Mouse (Mus musculus): ENCODE measurements around the gene Slc12a9. TPM values are rescaled to one million over a fixed set of nuclear protein-coding genes. Genes with fewer than 3 reads are reported as not detected.

The Slc12a9 gene
- 1 to 10 TPM; 3.1 to 3.3 TPM for total RNA-seq (2021)
- long read RNA-seq, experiment 1, partial matches to known transcripts = 2 of 3 reads
- long read RNA-seq, experiment 1, other reads (novel, unspliced or antisense) = 0 of 3 reads
- long read RNA-seq, experiment 2, partial matches to known transcripts = 2 of 6 reads
- long read RNA-seq, experiment 2, other reads (novel, unspliced or antisense) = 1 of 6 reads

DNA sequence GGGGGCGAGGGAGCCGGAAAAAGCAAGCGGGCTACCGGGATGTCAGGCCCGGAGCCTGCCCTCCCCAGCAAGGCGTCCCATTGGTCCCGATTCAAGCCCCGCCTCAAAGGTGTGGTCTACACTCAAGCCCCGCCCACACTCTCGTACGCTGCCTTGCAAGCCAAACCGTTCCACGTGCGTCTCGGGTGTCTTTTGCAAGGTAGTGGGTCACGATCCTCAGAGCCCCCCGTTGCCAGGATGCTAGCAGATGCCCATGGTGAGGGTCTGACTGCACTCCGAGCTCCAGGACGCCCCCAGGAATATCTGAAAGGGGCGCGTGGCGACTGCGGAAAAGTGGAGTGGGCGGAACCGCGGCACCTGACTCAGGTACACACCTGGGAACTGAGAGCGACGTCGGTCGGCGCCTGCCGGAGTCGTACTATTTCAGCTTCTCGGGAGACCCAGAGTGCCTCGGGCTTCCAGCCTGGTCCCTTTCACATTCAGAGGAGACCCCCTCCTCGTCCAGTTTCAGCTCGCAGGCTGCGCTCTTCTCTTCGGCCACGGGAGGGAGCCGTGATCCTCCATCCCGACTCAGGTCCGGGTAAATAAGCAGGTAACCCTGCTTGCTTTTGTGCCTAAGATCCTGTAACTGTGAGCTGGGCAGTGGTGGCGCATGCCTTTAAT lies at the start of gene Slc12a9:
Gene Slc12a9 (minus strand): TSS at position 86 of the 663 bp plus-strand sequence.
- peak; percentile 94 for DNase-seq
- intact Hi-C loops (cut with DNase I; ENCODE audit: low total_unique reads) = no loop called here

DNA sequence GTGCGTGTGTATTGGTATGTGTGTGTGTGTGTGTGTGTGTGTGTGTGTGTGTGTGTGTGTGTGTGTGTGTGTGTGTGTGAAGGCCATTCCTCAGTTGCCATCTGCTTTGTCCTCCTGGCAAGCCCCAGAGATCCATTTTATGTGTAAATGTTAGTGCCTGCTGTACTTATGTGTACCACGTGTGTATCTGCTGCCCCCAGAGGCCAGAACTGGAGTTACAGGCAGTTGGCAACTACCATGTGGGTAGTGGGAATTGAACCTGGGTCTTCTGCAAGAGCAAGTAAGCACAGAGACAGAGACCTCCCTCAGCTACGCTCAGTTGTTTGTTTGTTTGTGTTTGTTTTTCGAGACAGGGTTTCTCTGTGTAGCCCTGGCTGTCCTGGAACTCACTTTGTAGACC lies 47.8 kb upstream of the Slc12a9 start:
- intact Hi-C loops (cut with DNase I; ENCODE audit: low total_unique reads) = no loop called here
- DNase-seq = peak; percentile 61

- intact Hi-C loops (cut with DNase I; ENCODE audit: low total_unique reads) = no loop called here
- no peak for DNase-seq
These were observed 44.2 kb upstream of the Slc12a9 start for GRCm38 (mm10) chr5:137377603-137378002.

- DNase-seq = no peak
- intact Hi-C loops (cut with DNase I; ENCODE audit: low total_unique reads) = no loop called here
These were observed 43.8 kb upstream of the Slc12a9 start for GRCm38 (mm10) chr5:137377176-137377575.

DNA sequence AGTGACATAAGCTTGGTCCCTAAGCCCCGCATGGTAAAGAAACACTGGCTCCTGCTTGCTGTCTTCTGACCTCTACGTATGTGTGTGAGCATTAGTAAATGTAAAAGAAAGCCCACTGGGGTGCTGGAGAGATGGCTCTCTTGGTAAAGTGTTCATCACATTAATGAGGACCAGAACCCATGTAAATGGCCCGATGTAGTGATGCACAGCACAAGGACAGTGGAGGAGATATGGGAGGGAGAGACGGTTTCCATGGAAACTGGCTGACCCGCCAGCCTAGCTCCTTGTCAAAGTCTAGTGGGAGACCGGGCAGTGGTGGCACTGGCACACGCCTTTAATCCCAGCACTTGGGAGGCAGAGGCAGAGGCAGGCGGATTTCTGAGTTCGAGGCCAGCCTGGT lies 43.3 kb upstream of the Slc12a9 start:
- intact Hi-C loops (cut with DNase I; ENCODE audit: low total_unique reads) = no loop called here
- DNase-seq = no peak

DNA sequence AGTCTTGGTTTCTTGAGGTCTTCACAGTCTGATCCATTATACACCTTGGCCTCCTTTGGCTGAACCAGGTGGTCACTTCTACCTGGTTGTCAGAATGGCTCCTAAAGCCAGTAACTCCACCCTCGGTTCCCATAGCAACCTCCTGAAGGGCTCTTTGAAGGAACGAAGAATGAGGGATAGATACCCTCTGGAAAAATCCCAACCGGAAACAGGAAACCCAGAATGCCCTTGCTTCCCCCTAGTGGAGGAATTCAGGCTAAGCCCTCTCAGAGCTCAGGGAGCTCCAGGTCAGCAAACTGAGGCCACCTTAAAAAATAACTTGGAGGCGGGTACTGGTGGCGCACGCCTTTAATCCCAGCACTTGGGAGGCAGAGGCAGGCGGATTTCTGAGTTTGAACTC lies 42.8 kb upstream of the Slc12a9 start:
- intact Hi-C loops (cut with DNase I; ENCODE audit: low total_unique reads) = no loop called here
- no peak for DNase-seq

DNA sequence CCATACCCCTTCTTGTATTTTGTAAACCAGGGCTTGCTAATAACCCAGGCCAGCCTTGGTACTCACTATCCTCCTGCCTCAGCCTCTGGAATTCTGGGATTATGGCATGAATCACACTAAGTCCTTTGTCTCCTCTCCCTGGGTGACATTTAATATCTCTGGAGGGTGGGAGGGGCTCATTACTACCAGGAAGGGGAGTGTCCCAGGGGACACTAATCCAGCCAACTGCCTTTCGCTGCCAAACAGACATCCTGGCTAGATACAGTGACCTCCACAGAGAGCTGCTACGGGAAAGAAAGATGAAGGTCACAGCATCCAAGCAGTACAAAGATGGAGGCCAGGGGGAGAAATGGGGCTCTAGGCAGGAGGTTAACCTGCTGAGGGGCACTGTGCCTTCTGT lies 42.2 kb upstream of the Slc12a9 start:
- DNase-seq = no peak
- intact Hi-C loops (cut with DNase I; ENCODE audit: low total_unique reads) = no loop called here

GRCm38 (mm10) chr5:137374521-137375080 lies 41.2 kb upstream of the Slc12a9 start:
- intact Hi-C loops (cut with DNase I; ENCODE audit: low total_unique reads) = no loop called here
- no peak for DNase-seq

- no peak for DNase-seq
- intact Hi-C loops (cut with DNase I; ENCODE audit: low total_unique reads) = no loop called here
These were observed 40.1 kb upstream of the Slc12a9 start for GRCm38 (mm10) chr5:137373371-137373950.

DNA sequence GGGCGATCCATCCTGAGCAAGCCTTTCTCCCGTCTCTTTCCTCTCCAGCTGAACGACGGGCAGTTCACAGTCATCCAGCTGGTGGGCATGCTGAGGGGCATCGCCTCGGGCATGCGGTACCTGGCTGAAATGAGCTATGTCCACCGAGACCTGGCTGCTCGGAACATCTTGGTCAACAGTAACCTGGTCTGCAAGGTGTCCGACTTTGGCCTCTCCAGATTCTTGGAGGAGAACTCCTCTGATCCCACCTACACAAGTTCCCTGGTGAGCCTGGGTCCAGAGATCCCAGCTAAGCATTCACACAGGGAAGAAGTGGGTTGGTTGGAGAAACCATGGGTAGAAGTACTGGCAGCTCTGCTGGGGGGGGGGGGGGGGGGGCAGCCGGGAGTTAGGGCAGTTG lies 36.3 kb upstream of the Slc12a9 start:
- no peak for DNase-seq
- intact Hi-C loops (cut with DNase I; ENCODE audit: low total_unique reads) = no loop called here

DNA sequence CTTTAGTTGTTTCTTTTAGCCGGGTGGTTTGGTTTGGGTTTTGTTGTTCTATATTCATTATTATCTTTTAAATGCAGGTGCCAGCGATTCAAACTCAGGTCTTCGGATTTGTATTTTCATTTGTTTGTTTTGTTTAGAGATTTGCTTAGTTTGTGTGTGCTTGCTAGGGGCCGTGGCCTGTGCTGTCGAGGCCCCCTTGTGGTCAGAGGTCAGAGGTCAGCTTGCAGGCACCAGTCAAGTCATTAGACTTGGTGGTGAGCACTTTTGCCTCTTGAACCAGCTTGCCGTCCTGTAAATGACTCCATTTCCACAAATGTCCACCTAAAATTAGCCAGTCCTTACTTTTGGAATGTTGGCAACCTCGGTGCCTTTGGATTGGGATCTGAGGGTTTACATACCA lies 25.0 kb upstream of the Slc12a9 start:
- intact Hi-C loops (cut with DNase I; ENCODE audit: low total_unique reads) = no loop called here
- no peak for DNase-seq

- no peak for DNase-seq
- intact Hi-C loops (cut with DNase I; ENCODE audit: low total_unique reads) = no loop called here
These were observed 20.7 kb upstream of the Slc12a9 start for GRCm38 (mm10) chr5:137354091-137354490.

- DNase-seq = peak; percentile 33
- intact Hi-C loops (cut with DNase I; ENCODE audit: low total_unique reads) = no loop called here
These were observed 18.9 kb upstream of the Slc12a9 start for GRCm38 (mm10) chr5:137352011-137352975.

DNA sequence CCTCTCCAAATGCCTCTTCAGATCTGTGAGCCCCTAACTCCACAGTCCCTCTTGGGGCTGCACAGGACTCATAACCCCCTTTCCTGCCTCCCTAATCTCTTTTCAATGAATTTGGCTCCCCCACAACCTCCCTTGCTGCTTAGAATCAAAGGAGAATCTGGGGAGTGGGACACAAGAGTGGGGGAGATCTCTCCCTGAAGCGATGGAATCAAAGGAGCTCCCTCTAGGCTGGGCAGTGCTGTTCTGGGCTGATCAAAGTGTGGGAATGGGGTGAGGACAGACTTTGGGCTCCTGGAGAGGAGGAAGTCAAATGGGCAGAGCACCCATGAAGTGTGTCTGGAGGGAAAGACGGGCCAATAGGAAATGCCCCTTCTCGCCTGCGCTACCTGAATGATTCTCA lies 18.0 kb upstream of the Slc12a9 start:
- no peak for DNase-seq

DNA sequence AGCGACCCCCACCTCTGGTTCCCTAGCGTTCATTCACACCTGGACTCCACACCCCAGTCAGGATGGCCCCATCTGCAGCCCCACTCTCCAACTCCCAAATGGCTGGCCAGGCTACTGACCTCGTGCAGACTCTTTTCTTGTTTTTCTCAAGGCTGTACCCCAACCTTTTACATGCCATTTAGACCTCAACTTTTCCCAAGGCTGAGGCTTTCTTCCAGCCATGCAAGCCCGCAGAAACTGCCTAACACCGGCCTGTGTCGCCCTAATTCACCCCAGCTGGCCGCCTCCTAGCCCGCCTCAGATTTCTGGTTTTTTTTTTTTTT lies 17.6 kb upstream of the Slc12a9 start:
- no peak for DNase-seq

More for the DNA sequence above, 18.0 kb upstream of the Slc12a9 start:
- intact Hi-C loops (cut with DNase I; ENCODE audit: low total_unique reads) = no loop called here

GRCm38 (mm10) chr5:137350205-137351057 lies 17.0 kb upstream of the Slc12a9 start:
- no peak for DNase-seq
- intact Hi-C loops (cut with DNase I; ENCODE audit: low total_unique reads) = no loop called here

More for the DNA sequence above, 17.6 kb upstream of the Slc12a9 start:
- intact Hi-C loops (cut with DNase I; ENCODE audit: low total_unique reads) = no loop called here

- peak; percentile 94 for DNase-seq
- intact Hi-C loops (cut with DNase I; ENCODE audit: low total_unique reads) = no loop called here
These were observed 16.2 kb upstream of the Slc12a9 start, which contains the start of gene Ephb4 for GRCm38 (mm10) chr5:137349384-137350204. Ephb4 (plus strand) TSS chr5:137350109.
